Mouse (Mus musculus) urinary bladder, adult 18-20 months (tissue): Measurements from ENCODE around the gene 1700088E04Rik.
A peak's percentile ranks its signal among the peaks of the same experiment; 100 is the strongest.

Experiments used
- DNase-seq, 2 experiments: peaks; one replicate each; pipeline ENCODE4 v3.0.0; 2022; ENCODE audit warnings: low spot score in 2 of 2, mixed read lengths in 2 of 2

Gene 1700088E04Rik

DNA sequence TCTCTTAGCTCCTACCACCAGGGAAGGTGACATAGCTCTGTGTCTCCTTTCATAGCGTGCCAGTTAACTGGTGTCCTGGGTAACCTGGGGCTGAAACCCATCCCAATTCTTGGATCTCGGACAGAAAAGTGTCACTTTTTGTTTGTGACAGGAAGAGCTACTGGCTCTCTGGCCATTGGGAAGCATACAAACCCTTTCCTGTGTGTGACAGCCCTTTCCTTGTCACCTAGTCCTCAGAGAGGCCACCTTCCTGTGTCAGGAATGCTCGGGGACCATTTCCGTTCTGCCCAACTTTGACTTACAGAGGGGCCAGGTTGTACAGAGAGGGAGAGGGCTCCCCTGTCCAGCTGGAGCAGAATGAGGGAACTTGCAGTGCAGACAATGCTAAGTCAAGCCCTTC lies 41.6 kb downstream of the 1700088E04Rik start:
- DNase-seq = no peak

DNA sequence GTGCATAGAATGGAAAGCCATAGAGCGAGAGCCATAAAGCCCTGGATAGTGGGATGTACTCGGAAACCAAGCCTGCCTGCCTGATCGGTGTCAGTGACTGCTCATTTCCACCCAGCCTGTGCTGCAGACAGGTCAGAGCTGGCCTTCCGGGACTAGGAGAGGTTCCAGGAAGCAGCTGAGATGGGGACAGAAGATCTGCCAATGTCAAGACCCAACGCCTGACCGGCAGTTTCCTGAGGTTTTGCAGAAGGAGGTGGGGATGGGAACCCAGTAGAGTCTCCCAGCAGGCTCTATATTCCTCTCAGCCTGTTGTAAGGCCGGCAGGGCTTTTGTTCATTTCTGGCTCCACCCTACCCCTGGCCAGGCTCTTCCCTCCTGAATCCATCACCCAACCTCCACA lies 42.2 kb downstream of the 1700088E04Rik start:
- DNase-seq = peak in 1 of 2 experiments; percentile 30

DNA sequence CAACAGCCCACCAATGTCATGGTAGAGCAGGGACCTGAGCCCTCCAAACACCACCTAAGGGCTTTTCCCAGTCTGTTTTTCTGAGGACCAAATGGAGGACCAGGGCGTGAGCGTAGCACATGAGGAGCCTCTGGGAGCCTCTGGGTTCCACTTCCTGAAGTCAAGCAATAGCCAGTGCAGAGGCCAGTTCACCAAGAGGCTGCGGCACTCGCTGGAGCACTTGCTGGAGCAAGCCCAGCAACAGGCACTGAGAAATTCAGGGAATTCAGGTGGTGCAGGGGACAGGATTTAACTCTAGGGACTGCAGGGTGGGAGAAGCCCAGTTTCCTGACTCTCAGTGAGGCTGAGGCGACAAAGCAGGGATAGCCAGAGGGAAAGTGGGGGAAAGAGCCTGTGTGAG lies 42.8 kb downstream of the 1700088E04Rik start:
- DNase-seq = peak in 1 of 2 experiments; percentile 41

DNA sequence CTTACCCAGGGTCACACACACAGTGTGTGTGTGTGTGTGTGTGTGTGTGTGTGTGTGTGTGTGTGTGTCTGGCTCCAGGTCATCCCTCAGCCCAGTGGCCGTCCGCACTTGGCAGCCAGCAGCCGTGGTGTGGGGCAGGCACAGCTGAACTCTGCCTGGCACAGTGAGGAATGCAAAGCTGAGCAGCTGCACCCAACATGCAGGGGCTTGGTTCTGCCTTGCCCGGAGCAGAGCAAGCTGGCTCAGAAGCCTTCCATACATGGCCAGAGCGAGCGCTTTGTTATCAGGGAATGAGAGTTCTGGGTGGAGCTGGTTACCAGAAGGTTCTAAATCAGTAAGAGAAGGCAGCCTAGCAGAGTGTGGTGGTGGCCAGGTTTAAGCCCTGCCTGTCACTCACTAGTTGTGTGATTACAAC lies 43.4 kb downstream of the 1700088E04Rik start:
- peak; percentile 57 to 85 for DNase-seq

DNA sequence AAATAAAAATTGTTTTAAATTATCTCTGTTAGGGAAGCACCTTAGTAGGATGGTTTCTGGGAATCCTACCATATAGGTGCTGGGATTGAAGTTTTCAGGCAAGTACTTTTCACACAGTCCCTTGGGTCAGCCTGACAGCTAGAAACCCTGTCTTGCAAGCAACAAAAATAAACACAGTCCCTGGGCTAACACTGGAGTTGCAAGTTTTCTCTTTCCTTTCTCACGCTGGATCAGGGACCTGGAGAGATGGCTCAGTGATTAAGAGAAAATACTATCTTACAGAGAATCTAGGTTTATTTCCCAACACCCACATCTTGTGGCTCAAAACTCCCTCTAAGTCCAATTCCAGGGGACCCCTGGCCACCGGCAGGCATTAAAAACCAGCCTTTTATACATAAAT lies 43.9 kb downstream of the 1700088E04Rik start:
- peak in 1 of 2 experiments; percentile 29 for DNase-seq

DNA sequence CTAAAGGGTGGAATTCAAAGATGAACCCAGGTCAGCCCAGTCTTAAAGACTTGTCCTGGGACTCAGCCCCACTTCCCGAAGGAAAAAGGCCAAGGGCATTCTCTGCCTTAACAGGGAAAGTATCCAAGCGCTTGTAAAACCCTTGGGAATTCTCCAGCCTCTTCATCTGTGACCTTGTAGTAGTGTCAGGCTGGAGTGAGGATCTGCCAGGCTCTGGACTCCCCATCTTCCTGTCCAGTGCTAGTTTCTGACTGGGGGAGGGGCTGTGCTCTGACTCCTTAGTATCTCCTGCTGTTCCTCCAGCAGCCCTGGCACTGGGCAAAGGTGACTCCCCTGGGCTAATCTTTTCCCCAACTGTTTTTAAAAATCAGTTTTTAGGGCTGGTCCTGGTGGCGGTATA lies 44.5 kb downstream of the 1700088E04Rik start:
- no peak for DNase-seq

DNA sequence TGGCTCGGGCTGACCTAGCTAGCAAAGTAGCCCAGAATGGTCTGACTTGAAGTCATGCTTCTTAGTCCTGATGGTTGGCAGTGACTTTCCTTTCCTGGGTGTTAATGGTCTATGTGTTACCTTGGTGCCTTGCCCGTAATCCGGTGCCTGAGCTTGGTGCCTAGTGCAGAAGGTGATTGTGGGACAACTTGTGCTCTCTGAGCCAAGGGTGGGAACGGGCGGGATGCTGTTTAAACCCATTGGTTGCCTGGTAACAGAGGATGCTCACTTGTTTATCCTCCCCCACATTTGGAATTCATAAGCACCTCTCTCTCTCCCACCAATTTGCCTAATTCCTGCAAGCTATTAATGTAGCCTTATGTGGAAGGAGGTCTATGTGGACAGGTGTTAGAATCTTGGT lies 45.6 kb downstream of the 1700088E04Rik start:
- no peak for DNase-seq

DNA sequence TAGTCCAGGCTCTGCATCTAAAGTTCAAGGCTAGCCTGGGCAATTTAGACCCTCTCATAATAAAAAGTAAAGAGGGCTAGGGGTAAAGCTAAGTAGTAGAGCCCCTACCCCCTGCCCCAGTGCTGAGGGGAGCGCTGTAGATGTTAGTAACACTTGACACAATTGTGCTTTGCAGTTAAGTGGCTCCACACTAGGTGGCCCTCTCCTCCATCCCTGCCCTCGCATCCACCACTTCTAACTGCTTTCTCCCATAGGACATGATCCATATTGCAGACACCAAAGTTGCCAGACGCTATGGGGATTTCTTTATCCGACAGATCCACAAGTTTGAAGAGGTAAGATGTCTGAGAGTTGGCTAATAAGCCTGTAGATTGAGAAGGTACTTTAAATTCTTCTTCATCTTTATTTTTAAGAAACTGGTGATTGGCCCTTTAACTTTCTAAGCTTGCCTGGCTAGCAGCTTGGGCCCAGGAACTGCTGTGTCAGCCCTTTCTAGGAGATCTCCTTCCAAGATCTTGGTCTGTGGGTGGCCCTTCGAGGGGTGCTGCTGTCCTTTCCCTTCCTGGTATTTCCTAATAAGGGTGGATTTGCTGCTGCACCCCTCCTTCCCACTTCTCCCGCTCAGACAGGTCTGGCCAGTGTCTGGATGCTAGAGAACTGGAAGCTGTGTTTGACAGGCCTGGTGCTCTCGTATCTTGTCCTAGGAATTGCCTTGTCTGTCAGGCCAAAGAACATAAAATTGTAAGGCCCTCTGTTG lies 47.8 kb downstream of the 1700088E04Rik start:
- peak in 1 of 2 experiments; percentile 37 for DNase-seq

DNA sequence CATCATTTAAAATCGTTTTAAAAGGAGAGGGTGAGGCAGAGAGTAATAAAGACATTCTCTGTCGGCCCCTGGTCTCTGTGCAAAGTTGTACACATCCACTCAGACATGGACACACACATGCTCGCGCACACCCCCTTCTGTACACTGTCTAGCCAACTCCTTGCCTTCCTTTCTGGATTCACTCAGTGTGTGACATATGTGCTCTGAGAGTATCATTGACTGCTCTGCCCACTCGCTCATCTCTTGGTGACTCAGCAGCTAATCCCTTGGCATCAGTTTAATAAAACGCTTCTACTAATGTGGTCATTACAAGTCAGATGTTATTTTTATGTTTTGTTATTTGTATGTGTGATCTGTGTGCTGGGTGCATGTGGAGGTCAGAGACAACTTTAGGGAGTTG lies 48.8 kb downstream of the 1700088E04Rik start:
- no peak for DNase-seq

DNA sequence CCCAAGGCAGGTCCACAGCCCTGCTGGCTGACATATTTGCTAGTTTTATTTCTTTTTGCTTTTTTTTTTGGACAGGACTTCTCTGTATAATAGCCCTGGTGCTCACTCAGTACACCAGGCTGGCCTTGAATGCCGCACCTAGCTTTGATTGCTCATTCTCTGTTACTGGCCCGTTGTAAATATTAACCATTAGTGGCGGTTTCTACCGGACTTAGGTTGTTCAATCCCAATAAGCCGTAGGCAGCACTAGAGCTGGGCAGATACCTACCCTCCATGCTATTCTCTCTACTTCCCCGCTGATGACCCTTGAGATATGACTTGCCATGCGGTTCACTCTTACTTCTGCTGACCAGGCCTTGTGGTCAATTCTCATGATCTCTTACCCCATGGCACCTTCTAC lies 61.5 kb downstream of the 1700088E04Rik start:
- DNase-seq = no peak
